Mouse (Mus musculus) heart, postnatal 0 days (tissue): ENCODE measurements around the gene Plin5. TPM values are rescaled to one million over a fixed set of nuclear protein-coding genes. Genes with fewer than 3 reads are reported as not detected.

Experiments used
- ATAC-seq: fragments of 200-750 bp; cut with Nextera tagmentation; 2 replicates; pipeline ENCODE4 v1.8.0; 2017; ENCODE audit warnings: low read depth, moderate number of reproducible peaks, moderate library complexity; ENCODE audit not compliant: insufficient read depth
- DNase-seq: peaks from one replicate; pipeline ENCODE4 v3.0.0-alpha.2; 2016; ENCODE audit warnings: low spot score
- H3K27ac ChIP-seq: fragments of 300-500 bp; sonication (generic); 2 replicates; pipeline ENCODE4 v1.5.1; 2014; ENCODE audit warnings: low read depth, mild to moderate bottlenecking
- H3K27me3 ChIP-seq: fragments of 300-500 bp; sonication (generic); 2 replicates; pipeline ENCODE4 v1.6.1; 2014; ENCODE audit warnings: low read length, mixed read lengths; ENCODE audit not compliant: control insufficient read depth, insufficient read depth
- H3K36me3 ChIP-seq: fragments of 300-500 bp; sonication (generic); replicated peaks from 2 replicates; pipeline ENCODE4 v1.6.1; 2014; ENCODE audit warnings: low read length, mixed read lengths; ENCODE audit not compliant: control insufficient read depth, insufficient read depth
- H3K4me1 ChIP-seq: fragments of 300-500 bp; sonication (generic); 2 replicates; pipeline ENCODE4 v1.6.1; 2014; ENCODE audit warnings: antibody characterized with exemption; ENCODE audit not compliant: control insufficient read depth, insufficient read depth
- H3K4me2 ChIP-seq: fragments of 300-500 bp; sonication (generic); 2 replicates; pipeline ENCODE4 v1.6.1; 2014; ENCODE audit warnings: low read depth, mild to moderate bottlenecking, low read length, moderate library complexity
- H3K4me3 ChIP-seq: fragments of 300-500 bp; sonication (generic); 2 replicates; pipeline ENCODE4 v1.5.1; 2014; ENCODE audit warnings: low read depth, low read length
- H3K9ac ChIP-seq: fragments of 300-500 bp; sonication (generic); replicated peaks from 2 replicates; pipeline ENCODE4 v1.6.1; 2014; ENCODE audit warnings: low read depth, low read length, mixed read lengths
- H3K9me3 ChIP-seq: fragments of 300-500 bp; sonication (generic); replicated peaks from 2 replicates; pipeline ENCODE4 v1.6.1; 2016; ENCODE audit warnings: low read length; ENCODE audit not compliant: control insufficient read depth
- CTCF ChIP-seq: IDR thresholded peaks from 2 replicates; pipeline ENCODE4 v1.5.1; 2016; ENCODE audit warnings: antibody characterized with exemption, control low read depth, low read depth
- EP300 ChIP-seq: IDR thresholded peaks from 2 replicates; pipeline ENCODE4 v1.6.1; 2016; ENCODE audit warnings: antibody characterized with exemption, low read depth
- WGBS: fragments of 180-500 bp; shearing (Covaris S2); extraction: QIAGEN DNeasy Blood & Tissue Kit; methylation state at CpG from one replicate; pipeline ENCODE4 v1.1.7; 2014; 5-methylcytosine and 5-hydroxymethylcytosine counted together
- polyA plus RNA-seq: library from polyadenylated mRNA; unstranded; fragments of >200 nt; fragmentation: Nextera tagmentation; extraction: Ambion mirVana; gene quantifications from 2 replicates; pipeline ENCODE4 v1.2.1, GENCODE M21; 2015
- total RNA-seq: library from RNA; depleted of rRNA; stranded (reverse); fragments of >200 nt; gene quantifications from 2 replicates; pipeline ENCODE4 v1.2.3, GENCODE M21; 2014; ENCODE audit warnings: low replicate concordance

Plin5 gene
- total and polyA plus RNA-seq, 2 experiments from 2014 or later: 55.7 to 58.8 TPM

DNA sequence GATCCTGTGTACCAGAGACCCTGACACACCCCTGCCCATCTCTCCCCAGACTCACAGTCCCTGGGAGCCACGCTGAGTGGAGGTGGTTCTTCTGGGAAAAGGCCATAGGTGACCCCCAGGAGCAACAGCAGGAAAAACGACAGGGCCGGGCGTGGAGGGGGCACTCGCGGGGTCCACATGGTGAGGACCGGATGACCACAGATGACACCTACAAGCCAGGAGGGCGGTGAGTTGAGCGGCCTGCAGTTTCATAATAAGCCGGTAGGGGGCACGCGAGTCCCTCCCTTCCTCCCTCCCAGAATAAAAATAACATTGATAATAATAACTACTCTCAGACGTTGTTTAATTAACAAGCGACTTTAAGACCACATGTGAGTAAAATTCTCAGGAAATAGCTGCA lies 15.3 kb upstream of the Plin5 start:
- WGBS: 4% methylated on average over 14 of the region's 14 CpGs
- peak; percentile 67 for DNase-seq
- Histone ChIP-seq H3K36me3 (no peaks in the 10 kb centered on the region), H3K27me3 (0 out of 2 replicates have a peak, but pooled peaks cover 6% of the 10 kb centered on the region), H3K27ac (no peak overlapping the region), H3K4me3 (peak overlapping the region; percentile 1; the same call in 1 of the 2 replicates), H3K9ac (no peak overlapping the region), H3K4me2 (peak overlapping the region; percentile 29; the same call in 1 of the 2 replicates), H3K9me3 (0 out of 2 replicates have a peak, but pooled peaks cover 5% of the 10 kb centered on the region), H3K4me1 (peaks cover 10% of the 10 kb centered on the region; the same call in 1 of the 2 replicates)
- ATAC-seq: no peak
- peak; percentile 75 for TF ChIP-seq CTCF
- no peak for TF ChIP-seq EP300

GRCm38 (mm10) chr17:56131814-56132213 lies 14.4 kb upstream of the Plin5 start:
- 0 out of 2 replicates have a peak, but pooled peaks cover 6% of the 10 kb centered on the region for H3K27me3 ChIP-seq
- H3K4me1 ChIP-seq: peaks cover 10% of the 10 kb centered on the region; the same call in 1 of the 2 replicates
- ATAC-seq (no peak), DNase-seq (no peak)
- no peak overlapping the region for H3K27ac ChIP-seq
- H3K9ac ChIP-seq: no peak overlapping the region
- H3K4me3 ChIP-seq: no peak overlapping the region
- TF ChIP-seq CTCF: peak; percentile 51
- TF ChIP-seq EP300: no peak
- no peak overlapping the region for H3K4me2 ChIP-seq
- WGBS: 43% methylated on average over 7 of the region's 7 CpGs
- no peaks in the 10 kb centered on the region for H3K36me3 ChIP-seq
- H3K9me3 ChIP-seq: 0 out of 2 replicates have a peak, but pooled peaks cover 5% of the 10 kb centered on the region

GRCm38 (mm10) chr17:56131136-56131535 lies 13.7 kb upstream of the Plin5 start:
- H3K4me2 ChIP-seq: no peak overlapping the region

GRCm38 (mm10) chr17:56128246-56128645 lies 10.8 kb upstream of the Plin5 start:
- no peak for ATAC-seq
- H3K27me3 ChIP-seq: 0 out of 2 replicates have a peak, but pooled peaks cover 5% of the 10 kb centered on the region
- TF ChIP-seq CTCF (no peak), EP300 (no peak)

More at GRCm38 (mm10) chr17:56131136-56131535, 13.7 kb upstream of the Plin5 start:
- Histone ChIP-seq H3K27ac (no peak overlapping the region), H3K36me3 (no peaks in the 10 kb centered on the region), H3K9ac (no peak overlapping the region), H3K9me3 (0 out of 2 replicates have a peak, but pooled peaks cover 5% of the 10 kb centered on the region), H3K4me1 (peaks cover 10% of the 10 kb centered on the region; the same call in 1 of the 2 replicates), H3K4me3 (no peak overlapping the region), H3K27me3 (0 out of 2 replicates have a peak, but pooled peaks cover 6% of the 10 kb centered on the region)
- ATAC-seq (no peak), DNase-seq (no peak)
- TF ChIP-seq EP300 (no peak), CTCF (no peak)
- 91% methylated on average over 10 of the region's 10 CpGs for WGBS

DNA sequence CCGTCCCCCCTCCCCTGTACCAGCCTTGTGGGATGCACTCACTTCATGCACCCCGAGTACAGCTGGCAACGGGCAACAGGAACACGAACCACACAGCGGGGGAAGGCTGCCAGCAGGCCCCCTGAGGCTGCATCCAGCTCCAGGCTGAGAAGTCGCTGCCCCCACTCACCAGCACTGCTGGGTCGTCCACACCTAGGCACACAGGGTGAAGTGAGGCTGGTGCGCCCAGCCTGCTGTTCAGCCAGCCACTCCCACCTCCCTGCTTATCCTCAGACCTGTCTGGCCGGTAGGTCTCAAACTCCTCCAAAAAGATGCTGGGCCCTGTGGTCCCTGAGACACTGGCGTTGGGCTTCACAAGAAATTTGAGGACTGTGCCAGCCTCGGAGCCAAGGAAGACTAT lies 8.8 kb upstream of the Plin5 start:
- TF ChIP-seq EP300 (no peak), CTCF (no peak)
- DNase-seq (no peak), ATAC-seq (no peak)
- no peak overlapping the region for H3K4me3 ChIP-seq
- peaks cover 9% of the 10 kb centered on the region; the same call in 1 of the 2 replicates for H3K27me3 ChIP-seq
- no peaks in the 10 kb centered on the region for H3K36me3 ChIP-seq
- no peak overlapping the region for H3K4me2 ChIP-seq
- H3K27ac ChIP-seq: no peak overlapping the region
- H3K9me3 ChIP-seq: peaks cover 11% of the 10 kb centered on the region
- WGBS: 74% methylated on average over 11 of the region's 11 CpGs
- H3K9ac ChIP-seq: no peak overlapping the region
- no peaks in the 10 kb centered on the region for H3K4me1 ChIP-seq

More at GRCm38 (mm10) chr17:56128246-56128645, 10.8 kb upstream of the Plin5 start:
- Histone ChIP-seq H3K9me3 (0 out of 2 replicates have a peak, but pooled peaks cover 5% of the 10 kb centered on the region), H3K36me3 (no peaks in the 10 kb centered on the region), H3K27ac (no peak overlapping the region), H3K4me1 (no peaks in the 10 kb centered on the region), H3K4me2 (no peak overlapping the region), H3K9ac (no peak overlapping the region), H3K4me3 (no peak overlapping the region)
- WGBS: 65% methylated on average over 15 of the region's 15 CpGs
- DNase-seq: no peak

DNA sequence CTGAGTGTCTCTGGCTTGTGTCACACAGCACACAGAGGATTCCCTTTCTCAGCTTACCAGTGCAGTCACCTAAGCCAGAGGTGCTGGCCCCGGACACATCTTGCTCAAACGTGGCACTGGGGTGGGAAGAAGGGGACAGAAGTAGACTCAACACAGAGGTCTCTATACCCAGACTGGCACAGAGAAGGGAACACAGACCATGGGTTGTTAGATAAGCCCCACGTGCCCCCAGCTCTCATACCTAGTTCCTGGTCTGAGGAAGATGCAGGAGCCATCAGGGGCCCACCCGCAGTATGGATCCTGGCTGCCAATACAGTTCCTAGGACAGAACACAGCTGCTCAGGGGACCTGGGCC lies 7.9 kb upstream of the Plin5 start:
- Histone ChIP-seq H3K4me1 (0 out of 2 replicates have a peak, but pooled peaks cover 5% of the 10 kb centered on the region), H3K27ac (no peak overlapping the region), H3K9me3 (peaks cover 8% of the 10 kb centered on the region), H3K27me3 (peaks cover 14% of the 10 kb centered on the region), H3K4me2 (no peak overlapping the region), H3K36me3 (no peaks in the 10 kb centered on the region), H3K9ac (no peak overlapping the region), H3K4me3 (no peak overlapping the region)
- DNase-seq (no peak), ATAC-seq (no peak)
- TF ChIP-seq CTCF (no peak), EP300 (no peak)
- 75% methylated on average over 4 of the region's 4 CpGs for WGBS
